Mouse (Mus musculus): Measurements from ENCODE around the gene Cops9. TPM values are rescaled to one million over a fixed set of nuclear protein-coding genes. Genes with fewer than 3 reads are reported as not detected.
A peak's percentile ranks its signal among the peaks of the same experiment; 100 is the strongest.

Cops9 gene
- polyA plus RNA-seq, 1 experiment = 144 TPM

GRCm38 (mm10) chr1:92648197-92648596, 6.4 kb upstream of the Cops9 start:
- 7% methylated on average over 10 of the region's 10 CpGs for WGBS
- H3K27ac ChIP-seq (ENCODE audit: control insufficient read depth, insufficient read depth, low read length) = no peak overlapping the region
- no peaks in the 10 kb centered on the region for H3K36me3 ChIP-seq (ENCODE audit: control insufficient read depth, insufficient read depth, low read length)
- H3K27me3 ChIP-seq (ENCODE audit: control insufficient read depth, insufficient read depth, low read length) = no peaks in the 10 kb centered on the region
- TF ChIP-seq POLR2A (IDR thresholded peaks at IDR 0.05; ENCODE audit: control insufficient read depth, extremely low read depth, insufficient read depth, low read length, poor library complexity) (no peak), CTCF (IDR thresholded peaks at IDR 0.05; ENCODE audit: borderline replicate concordance, control insufficient read depth, extremely low read depth, insufficient read depth, low read length, poor library complexity) (no peak)
- DNase-seq = no peak
- peaks cover 11% of the 10 kb centered on the region for H3K4me1 ChIP-seq (replicated peaks; ENCODE audit: control insufficient read depth, insufficient read depth, low read length)
- peak overlapping the region; percentile 3 for H3K4me3 ChIP-seq (ENCODE audit: control insufficient read depth, insufficient read depth, low read length)

- TF ChIP-seq CTCF (IDR thresholded peaks at IDR 0.05; ENCODE audit: borderline replicate concordance, control insufficient read depth, extremely low read depth, insufficient read depth, low read length, poor library complexity) = peak; percentile 78; the same call in 1 of the 2 replicates
- no peak for TF ChIP-seq POLR2A (IDR thresholded peaks at IDR 0.05; ENCODE audit: control insufficient read depth, extremely low read depth, insufficient read depth, low read length, poor library complexity)
- H3K27me3 ChIP-seq (ENCODE audit: control insufficient read depth, insufficient read depth, low read length) = no peaks in the 10 kb centered on the region
- no peaks in the 10 kb centered on the region for H3K36me3 ChIP-seq (ENCODE audit: control insufficient read depth, insufficient read depth, low read length)
- H3K4me3 ChIP-seq (ENCODE audit: control insufficient read depth, insufficient read depth, low read length) = peak overlapping the region; percentile 3; the same call in 1 of the 2 replicates
- 17% methylated on average over 8 of the region's 8 CpGs for WGBS
- no peak overlapping the region for H3K27ac ChIP-seq (ENCODE audit: control insufficient read depth, insufficient read depth, low read length)
- peak; percentile 45 for DNase-seq
- H3K4me1 ChIP-seq (replicated peaks; ENCODE audit: control insufficient read depth, insufficient read depth, low read length) = peaks cover 11% of the 10 kb centered on the region
These were observed 6.0 kb upstream of the Cops9 start for GRCm38 (mm10) chr1:92647752-92648151.

GRCm38 (mm10) chr1:92647026-92647425, 5.2 kb upstream of the Cops9 start:
- Histone ChIP-seq H3K4me1 (replicated peaks; ENCODE audit: control insufficient read depth, insufficient read depth, low read length) (peaks cover 12% of the 10 kb centered on the region), H3K4me3 (ENCODE audit: control insufficient read depth, insufficient read depth, low read length) (no peak overlapping the region), H3K27me3 (ENCODE audit: control insufficient read depth, insufficient read depth, low read length) (no peaks in the 10 kb centered on the region), H3K27ac (ENCODE audit: control insufficient read depth, insufficient read depth, low read length) (no peak overlapping the region), H3K36me3 (ENCODE audit: control insufficient read depth, insufficient read depth, low read length) (no peaks in the 10 kb centered on the region)
- no peak for TF ChIP-seq CTCF (IDR thresholded peaks at IDR 0.05; ENCODE audit: borderline replicate concordance, control insufficient read depth, extremely low read depth, insufficient read depth, low read length, poor library complexity)
- TF ChIP-seq POLR2A (IDR thresholded peaks at IDR 0.05; ENCODE audit: control insufficient read depth, extremely low read depth, insufficient read depth, low read length, poor library complexity) = no peak
- 86% methylated on average over 4 of the region's 4 CpGs for WGBS
- no peak for DNase-seq

GRCm38 (mm10) chr1:92646601-92647000, 4.8 kb upstream of the Cops9 start:
- Histone ChIP-seq H3K27me3 (ENCODE audit: control insufficient read depth, insufficient read depth, low read length) (no peaks in the 10 kb centered on the region), H3K4me1 (replicated peaks; ENCODE audit: control insufficient read depth, insufficient read depth, low read length) (peaks cover 14% of the 10 kb centered on the region), H3K27ac (ENCODE audit: control insufficient read depth, insufficient read depth, low read length) (no peak overlapping the region), H3K4me3 (ENCODE audit: control insufficient read depth, insufficient read depth, low read length) (no peak overlapping the region), H3K36me3 (ENCODE audit: control insufficient read depth, insufficient read depth, low read length) (no peaks in the 10 kb centered on the region)
- no peak for TF ChIP-seq CTCF (IDR thresholded peaks at IDR 0.05; ENCODE audit: borderline replicate concordance, control insufficient read depth, extremely low read depth, insufficient read depth, low read length, poor library complexity)
- WGBS = 94% methylated on average over 7 of the region's 7 CpGs
- no peak for DNase-seq

- no peak overlapping the region for H3K27ac ChIP-seq (ENCODE audit: control insufficient read depth, insufficient read depth, low read length)
- no peak overlapping the region for H3K4me3 ChIP-seq (ENCODE audit: control insufficient read depth, insufficient read depth, low read length)
- DNase-seq = no peak
- TF ChIP-seq CTCF (IDR thresholded peaks at IDR 0.05; ENCODE audit: borderline replicate concordance, control insufficient read depth, extremely low read depth, insufficient read depth, low read length, poor library complexity) (no peak), POLR2A (IDR thresholded peaks at IDR 0.05; ENCODE audit: control insufficient read depth, extremely low read depth, insufficient read depth, low read length, poor library complexity) (no peak)
- H3K27me3 ChIP-seq (ENCODE audit: control insufficient read depth, insufficient read depth, low read length) = no peaks in the 10 kb centered on the region
- H3K4me1 ChIP-seq (replicated peaks; ENCODE audit: control insufficient read depth, insufficient read depth, low read length) = peaks cover 16% of the 10 kb centered on the region
- WGBS = 80% methylated on average over 2 of the region's 2 CpGs
- H3K36me3 ChIP-seq (ENCODE audit: control insufficient read depth, insufficient read depth, low read length) = no peaks in the 10 kb centered on the region
These were observed 4.3 kb upstream of the Cops9 start for GRCm38 (mm10) chr1:92646111-92646510.

- Histone ChIP-seq H3K36me3 (ENCODE audit: control insufficient read depth, insufficient read depth, low read length) (no peaks in the 10 kb centered on the region), H3K27me3 (ENCODE audit: control insufficient read depth, insufficient read depth, low read length) (no peaks in the 10 kb centered on the region), H3K27ac (ENCODE audit: control insufficient read depth, insufficient read depth, low read length) (no peak overlapping the region), H3K4me1 (replicated peaks; ENCODE audit: control insufficient read depth, insufficient read depth, low read length) (peaks cover 28% of the 10 kb centered on the region), H3K4me3 (ENCODE audit: control insufficient read depth, insufficient read depth, low read length) (no peak overlapping the region)
- DNase-seq = no peak
- no peak for TF ChIP-seq CTCF (IDR thresholded peaks at IDR 0.05; ENCODE audit: borderline replicate concordance, control insufficient read depth, extremely low read depth, insufficient read depth, low read length, poor library complexity)
- TF ChIP-seq POLR2A (IDR thresholded peaks at IDR 0.05; ENCODE audit: control insufficient read depth, extremely low read depth, insufficient read depth, low read length, poor library complexity) = no peak
- 96% methylated on average over 5 of the region's 5 CpGs for WGBS
These were observed 3.1 kb upstream of the Cops9 start for GRCm38 (mm10) chr1:92644916-92645315.

- no peak for DNase-seq
- H3K4me3 ChIP-seq (ENCODE audit: control insufficient read depth, insufficient read depth, low read length) = no peak overlapping the region
- H3K27ac ChIP-seq (ENCODE audit: control insufficient read depth, insufficient read depth, low read length) = no peak overlapping the region
- peaks cover 36% of the 10 kb centered on the region for H3K4me1 ChIP-seq (replicated peaks; ENCODE audit: control insufficient read depth, insufficient read depth, low read length)
- TF ChIP-seq CTCF (IDR thresholded peaks at IDR 0.05; ENCODE audit: borderline replicate concordance, control insufficient read depth, extremely low read depth, insufficient read depth, low read length, poor library complexity) = no peak
- no peak for TF ChIP-seq POLR2A (IDR thresholded peaks at IDR 0.05; ENCODE audit: control insufficient read depth, extremely low read depth, insufficient read depth, low read length, poor library complexity)
- no peaks in the 10 kb centered on the region for H3K27me3 ChIP-seq (ENCODE audit: control insufficient read depth, insufficient read depth, low read length)
- no peaks in the 10 kb centered on the region for H3K36me3 ChIP-seq (ENCODE audit: control insufficient read depth, insufficient read depth, low read length)
- 96% methylated on average over 4 of the region's 4 CpGs for WGBS
These were observed 1.9 kb upstream of the Cops9 start for GRCm38 (mm10) chr1:92643691-92644090.

Measured in thymus, adult 2 months (tissue).